Mouse (Mus musculus) heart, postnatal 14 days (tissue): ENCODE data around the gene Methig1. TPM values are rescaled to one million over a fixed set of nuclear protein-coding genes. Genes with fewer than 3 reads are reported as not detected.
"Not testable (repeated sequence)": the region's sequence is repeated elsewhere in the genome, so short reads cannot be mapped to it uniquely, and the experiment has no call there.

Experiments
- DNase-seq, 2 experiments: peaks; one replicate each; pipeline ENCODE4 v3.0.0; 2021 to 2022
- intact Hi-C: fragments of 180-260 bp; cut with DNase I; formaldehyde crosslinking; loops from one replicate; pipeline ENCODE4 v1.15.1; 2025
- total RNA-seq, 2 experiments: library from RNA; stranded (reverse); gene quantifications; 2 replicates each; pipeline ENCODE4 v1.2.3; 2021

The Methig1 gene
- total RNA-seq, 2 experiments from 2014 or later: not detected

DNA sequence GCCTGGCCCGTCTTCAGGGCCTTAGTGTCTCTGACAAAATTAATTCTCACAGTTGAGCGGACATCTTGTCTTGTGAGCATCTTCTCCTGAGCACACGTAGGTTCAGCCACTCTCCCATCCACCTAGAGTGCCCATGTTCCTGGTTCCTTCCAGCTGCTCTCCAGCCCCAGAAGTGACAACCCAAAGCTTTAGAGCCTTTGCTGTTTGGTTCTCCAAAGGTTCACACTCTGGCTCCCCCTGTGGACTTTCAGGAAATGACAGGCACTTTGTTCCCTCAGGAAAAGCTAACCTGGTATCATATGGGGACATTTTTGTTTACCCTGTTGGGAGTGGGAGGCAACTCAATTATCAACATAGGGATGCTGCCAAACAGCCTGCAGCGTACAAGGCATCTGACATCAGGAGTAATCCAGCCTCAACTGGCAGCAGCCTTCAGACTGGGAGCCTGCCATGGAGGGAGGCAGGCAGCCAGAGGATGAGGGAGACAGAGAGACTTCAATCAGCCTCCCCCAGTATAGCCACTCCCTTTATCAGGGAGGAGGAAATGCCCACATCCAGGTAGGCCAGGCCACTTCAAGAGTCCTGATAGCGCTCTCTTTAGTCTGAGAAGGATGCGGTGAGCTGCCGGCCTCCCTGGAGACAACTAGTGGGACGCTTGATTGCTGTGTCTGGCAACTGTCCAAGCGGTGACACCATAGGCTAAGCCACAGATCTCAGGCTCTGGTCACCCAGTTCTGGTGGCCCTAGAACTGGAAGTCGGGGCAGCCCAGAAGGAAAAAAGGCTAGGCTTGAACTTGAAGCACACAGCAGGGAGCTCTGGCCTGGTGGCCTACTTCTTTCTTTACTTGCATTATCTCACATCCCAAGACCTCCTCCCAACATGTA lies 20.6 kb upstream of the Methig1 start:
- DNase-seq: not testable (repeated sequence)
- intact Hi-C loops: loop anchor here (5.0 kb wide), 1 partner anchor 35 kb away; no protein-coding TSS in a partner anchor

GRCm38 (mm10) chr15:100334629-100335028 lies 18.3 kb upstream of the Methig1 start, which contains the start of gene Mettl7a3:
Gene Mettl7a3, plus strand, starts transcription at chr15:100334929.
- intact Hi-C loops: loop anchor here (5.0 kb wide), 2 partner anchors 33 to 123 kb away; no protein-coding TSS in a partner anchor

DNA sequence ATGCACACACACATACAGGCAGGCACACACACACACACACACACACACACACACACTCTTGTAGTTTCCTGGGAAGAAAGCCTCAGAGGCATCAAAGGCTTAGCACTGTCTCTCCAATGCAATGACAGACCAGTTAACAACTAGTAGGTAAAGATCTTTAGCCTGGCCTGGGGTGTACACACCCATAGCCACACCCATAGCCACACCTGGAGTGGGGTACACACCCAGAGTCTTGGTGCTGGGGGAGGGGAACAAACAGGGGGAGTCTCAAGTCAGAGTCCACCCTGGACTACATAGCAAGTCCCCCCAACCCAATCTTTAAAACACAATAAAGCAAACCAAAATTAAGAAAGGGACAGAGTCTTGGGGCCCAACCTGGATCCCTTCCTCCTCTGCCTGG lies 15.6 kb upstream of the Methig1 start:
- intact Hi-C loops: loop anchor here (5.0 kb wide), 1 partner anchor 120 kb away; no protein-coding TSS in a partner anchor
- not testable (repeated sequence) for DNase-seq

More at GRCm38 (mm10) chr15:100334629-100335028, 18.3 kb upstream of the Methig1 start, which contains the start of gene Mettl7a3:
- DNase-seq: no peak

- intact Hi-C loops: loop anchor here (5.0 kb wide), 1 partner anchor 119 kb away; no protein-coding TSS in a partner anchor
- peak; percentile 43 to 68 for DNase-seq
These were observed 15.1 kb upstream of the Methig1 start for GRCm38 (mm10) chr15:100337847-100338246.

DNA sequence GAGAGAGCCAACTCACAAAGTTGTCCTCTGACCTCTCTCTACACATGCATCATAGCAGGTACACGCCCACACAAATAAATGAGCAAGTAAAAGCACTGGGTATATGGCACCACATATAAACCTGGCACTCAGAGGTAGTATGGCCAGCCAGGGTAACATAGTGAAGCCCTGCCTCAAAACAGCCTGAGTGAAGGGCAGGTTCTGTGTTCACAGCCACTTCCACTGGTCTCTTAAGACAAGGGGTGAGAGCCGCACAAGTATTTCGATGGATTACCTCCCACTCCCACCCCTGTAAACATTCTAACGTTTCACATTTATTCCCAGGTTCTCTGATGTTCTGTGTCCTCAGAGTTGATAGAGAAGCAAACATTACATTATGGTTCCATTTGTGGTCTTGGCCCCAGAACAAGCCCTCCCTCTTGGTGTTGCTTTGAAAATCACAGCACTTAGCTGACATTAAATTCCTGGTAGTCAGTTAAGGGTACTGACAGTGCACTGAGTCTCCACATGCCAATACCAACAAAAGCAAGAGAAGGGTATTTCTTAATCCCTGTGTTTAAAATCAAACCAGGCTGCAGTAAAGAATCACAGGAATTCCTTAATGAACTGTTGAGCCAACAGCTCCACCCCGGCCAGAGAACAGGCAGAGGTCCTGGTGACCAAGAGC lies 11.5 kb upstream of the Methig1 start:
- intact Hi-C loops, DNase-seq: not testable (repeated sequence)

- DNase-seq: peak; percentile 12 to 49
- intact Hi-C loops: no loop called here
These were observed 7.5 kb upstream of the Methig1 start for GRCm38 (mm10) chr15:100345484-100345883.

GRCm38 (mm10) chr15:100346761-100347160 lies 6.2 kb upstream of the Methig1 start:
- intact Hi-C loops: no loop called here
- no peak for DNase-seq

GRCm38 (mm10) chr15:100349496-100349895 lies 3.5 kb upstream of the Methig1 start:
- intact Hi-C loops: no loop called here
- no peak for DNase-seq

GRCm38 (mm10) chr15:100351501-100352060 lies 1.4 kb upstream of the Methig1 start:
- intact Hi-C loops: no loop called here
- no peak for DNase-seq

GRCm38 (mm10) chr15:100353399-100353798 lies 450 bp downstream of the Methig1 start:
- DNase-seq, intact Hi-C loops: not testable (repeated sequence)

- intact Hi-C loops: no loop called here
These were observed 2.9 kb downstream of the Methig1 start for GRCm38 (mm10) chr15:100355876-100356275.

GRCm38 (mm10) chr15:100364242-100364641 lies 11.3 kb downstream of the Methig1 start, which contains the start of gene Higd1c:
Gene Higd1c, plus strand, starts transcription at chr15:100364542.
- DNase-seq: no peak
- intact Hi-C loops: no loop called here

More at GRCm38 (mm10) chr15:100355876-100356275, 2.9 kb downstream of the Methig1 start:
- no peak for DNase-seq

DNA sequence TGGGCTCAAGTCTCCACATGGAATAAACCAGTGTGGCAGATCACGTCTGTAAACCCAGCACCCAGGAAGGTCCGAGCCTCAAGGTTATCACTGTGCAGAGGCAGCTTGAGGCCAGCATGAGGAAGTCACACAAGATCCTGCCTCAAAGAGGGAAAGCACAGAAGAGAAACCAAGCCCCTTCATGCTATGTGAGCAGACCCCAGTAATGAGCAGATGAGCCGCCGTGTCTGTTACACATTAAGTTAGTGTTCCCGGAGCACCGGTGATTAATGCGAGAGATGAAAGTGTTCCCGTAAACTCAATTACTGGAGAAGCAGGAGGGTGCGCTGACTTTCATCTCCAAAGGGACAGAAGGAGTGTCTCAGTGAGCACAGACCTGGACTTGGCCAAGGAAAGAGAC lies 13.0 kb downstream of the Methig1 start:
- intact Hi-C loops: loop anchor here (5.0 kb wide), 1 partner anchor 34 kb away; the partner anchor contains the start of gene Mettl7a3
- DNase-seq: not testable (repeated sequence)

DNA sequence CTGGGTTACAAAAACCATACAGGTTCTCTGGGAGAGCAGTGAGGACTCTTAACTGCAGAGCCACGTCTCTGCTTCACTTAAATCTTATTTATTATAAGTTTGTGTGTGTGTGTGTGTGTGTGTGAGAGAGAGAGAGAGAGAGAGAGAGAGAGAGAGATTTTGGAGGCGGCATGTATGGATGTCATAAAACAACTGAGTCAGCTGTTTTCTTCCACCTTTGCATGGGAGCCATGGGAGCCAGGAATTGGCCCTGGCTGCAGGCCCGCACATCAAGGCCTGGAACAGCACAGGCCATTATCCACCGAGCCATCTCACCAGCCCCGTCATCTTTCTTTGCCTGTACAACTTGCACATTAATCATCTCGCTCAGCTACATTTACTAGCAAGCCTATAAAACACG lies 14.2 kb downstream of the Methig1 start:
- no peak for DNase-seq
- intact Hi-C loops: loop anchor here (5.0 kb wide), 1 partner anchor 35 kb away; the partner anchor contains the start of gene Mettl7a3

GRCm38 (mm10) chr15:100375066-100375465 lies 22.1 kb downstream of the Methig1 start:
- intact Hi-C loops: loop anchor here (5.0 kb wide), 2 partner anchors 113 to 353 kb away; no protein-coding TSS in a partner anchor
- DNase-seq: peak; percentile 51 to 74

DNA sequence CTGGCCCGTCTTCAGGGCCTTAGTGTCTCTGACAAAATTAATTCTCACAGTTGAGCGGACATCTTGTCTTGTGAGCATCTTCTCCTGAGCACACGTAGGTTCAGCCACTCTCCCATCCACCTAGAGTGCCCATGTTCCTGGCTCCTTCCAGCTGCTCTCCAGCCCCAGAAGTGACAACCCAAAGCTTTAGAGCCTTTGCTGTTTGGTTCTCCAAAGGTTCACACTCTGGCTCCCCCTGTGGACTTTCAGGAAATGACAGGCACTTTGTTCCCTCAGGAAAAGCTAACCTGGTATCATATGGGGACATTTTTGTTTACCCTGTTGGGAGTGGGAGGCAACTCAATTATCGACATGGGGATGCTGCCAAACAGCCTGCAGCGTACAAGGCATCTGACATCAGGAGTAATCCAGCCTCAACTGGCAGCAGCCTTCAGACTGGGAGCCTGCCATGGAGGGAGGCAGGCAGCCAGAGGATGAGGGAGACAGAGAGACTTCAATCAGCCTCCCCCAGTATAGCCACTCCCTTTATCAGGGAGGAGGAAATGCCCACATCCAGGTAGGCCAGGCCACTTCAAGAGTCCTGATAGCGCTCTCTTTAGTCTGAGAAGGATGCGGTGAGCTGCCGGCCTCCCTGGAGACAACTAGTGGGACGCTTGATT lies 25.0 kb downstream of the Methig1 start:
- intact Hi-C loops: loop anchor here (5.0 kb wide), 2 partner anchors 116 to 356 kb away; no protein-coding TSS in a partner anchor
- DNase-seq: not testable (repeated sequence)

DNA sequence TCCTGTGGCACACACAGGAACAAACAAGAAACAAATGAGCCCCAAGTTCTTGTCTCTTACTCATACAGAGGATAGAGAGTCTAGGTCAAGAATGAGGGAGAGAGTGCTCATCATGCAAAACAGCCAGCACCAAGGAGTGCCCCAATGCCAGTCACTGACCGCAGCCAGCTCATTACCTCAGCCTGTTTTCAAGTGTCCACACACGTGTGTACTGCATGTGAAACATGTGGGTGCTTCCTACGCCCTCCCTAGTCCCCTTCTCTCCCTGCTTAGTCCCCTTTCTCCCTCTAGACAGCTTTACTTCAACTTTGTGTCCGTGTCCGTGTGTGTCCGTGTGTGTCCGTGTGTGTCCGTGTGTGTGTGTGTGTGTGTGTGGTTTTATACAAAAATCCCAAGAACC lies 26.7 kb downstream of the Methig1 start:
- DNase-seq: no peak
- intact Hi-C loops: loop anchor here (1.0 to 5.0 kb wide), 3 partner anchors 78 to 357 kb away; no protein-coding TSS in a partner anchor

GRCm38 (mm10) chr15:100380104-100380503 lies 27.2 kb downstream of the Methig1 start:
- DNase-seq: no peak
- intact Hi-C loops: loop anchor here (1.0 kb wide), 1 partner anchor 77 kb away; no protein-coding TSS in a partner anchor

DNA sequence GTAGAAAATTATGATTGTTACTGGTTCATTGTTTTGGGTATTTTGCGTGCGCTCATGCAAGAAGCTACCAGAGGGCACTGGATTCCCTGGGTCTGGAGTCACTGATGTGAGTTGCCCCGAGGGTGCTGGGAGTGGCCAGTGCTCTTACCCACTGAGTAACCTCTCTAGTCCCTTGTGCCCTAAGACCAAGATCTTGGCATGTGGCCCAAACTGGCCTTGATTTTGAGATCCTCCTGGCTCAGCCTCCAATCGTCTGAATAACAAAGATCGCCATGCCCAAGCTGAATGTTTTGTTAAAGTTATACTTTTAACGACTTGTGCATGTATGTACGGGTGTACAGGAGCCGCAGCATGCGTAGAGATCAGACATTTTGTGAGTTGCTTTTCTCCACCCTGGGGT lies 32.8 kb downstream of the Methig1 start:
- no peak for DNase-seq
- intact Hi-C loops: no loop called here
